Mouse (Mus musculus): ENCODE results near the gene Rusc1. TPM values are rescaled to one million over a fixed set of nuclear protein-coding genes. Genes with fewer than 3 reads are reported as not detected.

Gene Rusc1
- 22.4 TPM for polyA plus RNA-seq (2015; fragmentation: Illumina TruSeq; extraction: RNeasy Lipid Tissue Mini Kit (QIAGEN cat#74804); ENCODE audit: insufficient read depth, low replicate concordance)

GRCm38 (mm10) chr3:89093175-89093574, at the start of gene Rusc1:
TSS of gene Rusc1 (minus strand) at chr3:89093311.

GRCm38 (mm10) chr3:89135958-89136357, 42.8 kb upstream of the Rusc1 start, which contains the start of gene Pklr:
TSS of gene Pklr (plus strand) at chr3:89136142.

GRCm38 (mm10) chr3:89101812-89102494, 8.8 kb upstream of the Rusc1 start, which contains the start of gene Fdps:
TSS of gene Fdps (minus strand) at chr3:89101959.

GRCm38 (mm10) chr3:89100811-89101210, 7.7 kb upstream of the Rusc1 start, which contains the start of gene Gm43738:
TSS of gene Gm43738 (minus strand) at chr3:89101099.

Other genes with a start within 250 kb of the Rusc1 start
- gene Msto1, start 179.3 kb downstream of the Rusc1 start, polyA plus RNA-seq (2015; fragmentation: Illumina TruSeq; extraction: RNeasy Lipid Tissue Mini Kit (QIAGEN cat#74804); ENCODE audit: insufficient read depth, low replicate concordance), result 8.1 TPM
- gene Ash1l, start 142.7 kb downstream of the Rusc1 start, polyA plus RNA-seq (2015; fragmentation: Illumina TruSeq; extraction: RNeasy Lipid Tissue Mini Kit (QIAGEN cat#74804); ENCODE audit: insufficient read depth, low replicate concordance), result 56.6 TPM
- gene Dap3, start 142.1 kb downstream of the Rusc1 start, polyA plus RNA-seq (2015; fragmentation: Illumina TruSeq; extraction: RNeasy Lipid Tissue Mini Kit (QIAGEN cat#74804); ENCODE audit: insufficient read depth, low replicate concordance), result 82.1 TPM
- not detected for gene Gm43738, start 7.8 kb upstream of the Rusc1 start, polyA plus RNA-seq (2015; fragmentation: Illumina TruSeq; extraction: RNeasy Lipid Tissue Mini Kit (QIAGEN cat#74804); ENCODE audit: insufficient read depth, low replicate concordance)
- gene Fdps, start 8.6 kb upstream of the Rusc1 start, polyA plus RNA-seq (2015; fragmentation: Illumina TruSeq; extraction: RNeasy Lipid Tissue Mini Kit (QIAGEN cat#74804); ENCODE audit: insufficient read depth, low replicate concordance), result 37.3 TPM
- gene Pklr, start 42.8 kb upstream of the Rusc1 start, polyA plus RNA-seq (2015; fragmentation: Illumina TruSeq; extraction: RNeasy Lipid Tissue Mini Kit (QIAGEN cat#74804); ENCODE audit: insufficient read depth, low replicate concordance), result 1.8 TPM
- gene Hcn3, start 66.9 kb upstream of the Rusc1 start, polyA plus RNA-seq (2015; fragmentation: Illumina TruSeq; extraction: RNeasy Lipid Tissue Mini Kit (QIAGEN cat#74804); ENCODE audit: insufficient read depth, low replicate concordance), result 0.23 TPM
- gene Clk2, start 71.5 kb upstream of the Rusc1 start, polyA plus RNA-seq (2015; fragmentation: Illumina TruSeq; extraction: RNeasy Lipid Tissue Mini Kit (QIAGEN cat#74804); ENCODE audit: insufficient read depth, low replicate concordance), result 91.6 TPM
- gene Scamp3, start 84.2 kb upstream of the Rusc1 start, polyA plus RNA-seq (2015; fragmentation: Illumina TruSeq; extraction: RNeasy Lipid Tissue Mini Kit (QIAGEN cat#74804); ENCODE audit: insufficient read depth, low replicate concordance), result 49.7 TPM
- 19.3 TPM for gene Fam189b, start 89.8 kb upstream of the Rusc1 start, polyA plus RNA-seq (2015; fragmentation: Illumina TruSeq; extraction: RNeasy Lipid Tissue Mini Kit (QIAGEN cat#74804); ENCODE audit: insufficient read depth, low replicate concordance)
- 71.7 TPM for gene Gba, start 109.6 kb upstream of the Rusc1 start, polyA plus RNA-seq (2015; fragmentation: Illumina TruSeq; extraction: RNeasy Lipid Tissue Mini Kit (QIAGEN cat#74804); ENCODE audit: insufficient read depth, low replicate concordance)
- 2.9 TPM for gene Thbs3, start 121.9 kb upstream of the Rusc1 start, polyA plus RNA-seq (2015; fragmentation: Illumina TruSeq; extraction: RNeasy Lipid Tissue Mini Kit (QIAGEN cat#74804); ENCODE audit: insufficient read depth, low replicate concordance)
- gene Mtx1, start 133.8 kb upstream of the Rusc1 start, polyA plus RNA-seq (2015; fragmentation: Illumina TruSeq; extraction: RNeasy Lipid Tissue Mini Kit (QIAGEN cat#74804); ENCODE audit: insufficient read depth, low replicate concordance), result 58.4 TPM
- 0.52 TPM for gene Muc1, start 135.7 kb upstream of the Rusc1 start, polyA plus RNA-seq (2015; fragmentation: Illumina TruSeq; extraction: RNeasy Lipid Tissue Mini Kit (QIAGEN cat#74804); ENCODE audit: insufficient read depth, low replicate concordance)
- gene Krtcap2, start 152.7 kb upstream of the Rusc1 start, polyA plus RNA-seq (2015; fragmentation: Illumina TruSeq; extraction: RNeasy Lipid Tissue Mini Kit (QIAGEN cat#74804); ENCODE audit: insufficient read depth, low replicate concordance), result 83.8 TPM
- 0.54 TPM for gene Trim46, start 153.0 kb upstream of the Rusc1 start, polyA plus RNA-seq (2015; fragmentation: Illumina TruSeq; extraction: RNeasy Lipid Tissue Mini Kit (QIAGEN cat#74804); ENCODE audit: insufficient read depth, low replicate concordance)
- 3.5 TPM for gene Dpm3, start 166.0 kb upstream of the Rusc1 start, polyA plus RNA-seq (2015; fragmentation: Illumina TruSeq; extraction: RNeasy Lipid Tissue Mini Kit (QIAGEN cat#74804); ENCODE audit: insufficient read depth, low replicate concordance)
- gene Slc50a1, start 177.3 kb upstream of the Rusc1 start, polyA plus RNA-seq (2015; fragmentation: Illumina TruSeq; extraction: RNeasy Lipid Tissue Mini Kit (QIAGEN cat#74804); ENCODE audit: insufficient read depth, low replicate concordance), result 93.1 TPM
- gene Efna1, start 187.8 kb upstream of the Rusc1 start, polyA plus RNA-seq (2015; fragmentation: Illumina TruSeq; extraction: RNeasy Lipid Tissue Mini Kit (QIAGEN cat#74804); ENCODE audit: insufficient read depth, low replicate concordance), result 3.6 TPM
- gene Efna3, start 229.7 kb upstream of the Rusc1 start, polyA plus RNA-seq (2015; fragmentation: Illumina TruSeq; extraction: RNeasy Lipid Tissue Mini Kit (QIAGEN cat#74804); ENCODE audit: insufficient read depth, low replicate concordance), result not detected
- not detected for gene Efna4, start 244.7 kb upstream of the Rusc1 start, polyA plus RNA-seq (2015; fragmentation: Illumina TruSeq; extraction: RNeasy Lipid Tissue Mini Kit (QIAGEN cat#74804); ENCODE audit: insufficient read depth, low replicate concordance)